Mouse (Mus musculus): ENCODE results near the gene Acads. TPM values are rescaled to one million over a fixed set of nuclear protein-coding genes. Genes with fewer than 3 reads are reported as not detected.
A peak's percentile ranks its signal among the peaks of the same experiment; 100 is the strongest.
"Not testable (repeated sequence)": the region's sequence is repeated elsewhere in the genome, so short reads cannot be mapped to it uniquely, and the experiment has no call there.

Gene Acads
- polyA plus RNA-seq, 1 experiment: 30.6 TPM

- DNase-seq (ENCODE audit: low read depth in 1 of 2, low spot score in 2 of 2): no peak
- H3K27me3 ChIP-seq (ENCODE audit: control insufficient read depth, insufficient read depth, low read length): no peaks in the 10 kb centered on the region
- H3K4me1 ChIP-seq (ENCODE audit: control insufficient read depth, insufficient read depth, insufficient read length): peaks cover 22% of the 10 kb centered on the region; the same call in 1 of the 2 replicates
- H3K4me3 ChIP-seq (ENCODE audit: extremely low read depth, insufficient read depth, insufficient read length): no peak overlapping the region
- H3K27ac ChIP-seq (ENCODE audit: insufficient read depth, low read length): 0 out of 2 replicates have a peak overlapping the region, but pooled peaks have one; percentile 26
- WGBS: 66% methylated on average over 5 of the region's 5 CpGs
- TF ChIP-seq CTCF (IDR thresholded peaks at IDR 0.05; ENCODE audit: extremely low read depth, insufficient read depth, insufficient read length, insufficient replicate concordance): no peak
- TF ChIP-seq POLR2A (IDR thresholded peaks at IDR 0.05; ENCODE audit: low read depth, low read length): no peak
- peaks cover 32% of the 10 kb centered on the region for H3K36me3 ChIP-seq (ENCODE audit: control insufficient read depth, insufficient read depth, low read length)
Measured at GRCm38 (mm10) chr5:115150991-115151390, 31.8 kb upstream of the Acads start.

DNA sequence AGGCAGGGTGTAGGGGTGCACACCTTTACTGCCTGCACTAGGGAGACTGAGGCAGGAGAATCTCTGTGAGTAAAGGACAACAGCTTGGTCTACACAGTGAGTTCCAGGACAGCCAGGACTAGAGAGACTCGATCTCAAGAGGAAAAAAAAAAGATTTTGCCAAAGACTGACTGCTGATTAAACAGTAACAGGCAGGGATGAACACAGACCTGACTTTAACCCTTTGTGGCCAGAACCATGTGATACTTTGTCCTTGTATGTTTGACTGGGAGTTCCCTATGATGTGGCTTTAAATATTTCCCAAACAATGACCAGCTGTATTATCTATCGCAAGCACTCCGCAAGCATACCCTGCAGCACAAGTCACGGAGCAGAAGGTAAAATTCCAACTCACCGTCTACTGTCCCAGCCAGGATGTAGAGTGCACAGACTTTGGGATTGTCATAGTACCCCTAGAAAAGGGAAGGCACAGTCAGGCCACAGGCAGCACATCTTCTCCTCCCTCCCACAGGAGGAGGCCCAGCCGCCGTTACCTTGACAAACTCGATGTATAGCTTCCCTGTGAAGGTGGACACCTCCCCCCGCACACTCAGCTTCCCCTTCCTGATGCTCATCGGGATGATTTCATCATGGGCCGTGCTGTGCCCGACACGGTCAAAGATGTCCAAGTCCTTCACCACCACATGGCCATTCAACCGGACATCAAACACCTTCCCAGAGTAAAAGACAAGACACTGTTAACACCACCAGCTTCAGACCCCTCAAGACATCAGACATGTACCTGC is 30.7 kb upstream of the Acads start:
- Histone ChIP-seq H3K4me1 (ENCODE audit: control insufficient read depth, insufficient read depth, insufficient read length) (peaks cover 15% of the 10 kb centered on the region; the same call in 1 of the 2 replicates), H3K27me3 (ENCODE audit: control insufficient read depth, insufficient read depth, low read length) (no peaks in the 10 kb centered on the region), H3K27ac (ENCODE audit: insufficient read depth, low read length) (no peak overlapping the region), H3K4me3 (ENCODE audit: extremely low read depth, insufficient read depth, insufficient read length) (no peak overlapping the region), H3K36me3 (ENCODE audit: control insufficient read depth, insufficient read depth, low read length) (peaks cover 32% of the 10 kb centered on the region)
- TF ChIP-seq POLR2A (IDR thresholded peaks at IDR 0.05; ENCODE audit: low read depth, low read length) (no peak), CTCF (IDR thresholded peaks at IDR 0.05; ENCODE audit: extremely low read depth, insufficient read depth, insufficient read length, insufficient replicate concordance) (no peak)
- whole genome bisulfite sequencing: 96% methylated on average over 14 of the region's 14 CpGs
- no peak for DNase-seq (ENCODE audit: low read depth in 1 of 2, low spot score in 2 of 2)

- not testable (repeated sequence) for H3K27me3 ChIP-seq (ENCODE audit: control insufficient read depth, insufficient read depth, low read length); H3K27ac ChIP-seq (ENCODE audit: insufficient read depth, low read length); H3K4me3 ChIP-seq (ENCODE audit: extremely low read depth, insufficient read depth, insufficient read length); DNase-seq (ENCODE audit: low read depth in 1 of 2, low spot score in 2 of 2)
- H3K4me1 ChIP-seq (ENCODE audit: control insufficient read depth, insufficient read depth, insufficient read length): peaks cover 14% of the 10 kb centered on the region; the same call in 1 of the 2 replicates
- H3K36me3 ChIP-seq (ENCODE audit: control insufficient read depth, insufficient read depth, low read length): peaks cover 34% of the 10 kb centered on the region
- WGBS: no CpG with 5 or more reads among the region's 1 CpGs
Measured at GRCm38 (mm10) chr5:115148872-115149271, 29.7 kb upstream of the Acads start.

DNA sequence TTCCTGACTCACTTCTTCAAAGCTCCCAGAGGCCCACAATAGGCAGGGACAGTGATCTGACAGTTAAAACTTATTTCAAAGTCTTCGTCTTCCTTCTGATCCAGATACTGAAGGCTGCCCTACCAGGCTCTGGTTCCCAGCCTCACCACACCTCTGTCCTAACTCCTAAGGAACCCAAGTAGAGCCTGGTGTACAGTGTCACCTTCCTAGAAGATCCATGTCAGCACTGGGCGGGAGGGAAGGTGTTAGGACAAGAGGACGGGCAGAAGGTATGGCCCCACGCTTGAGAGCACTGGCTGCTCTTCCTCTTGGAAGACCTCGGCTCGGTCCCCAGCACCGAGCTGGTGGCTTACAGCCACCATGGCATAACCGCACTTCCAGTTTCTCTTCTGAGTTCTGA is 29.2 kb upstream of the Acads start:
- H3K36me3 ChIP-seq (ENCODE audit: control insufficient read depth, insufficient read depth, low read length): peaks cover 34% of the 10 kb centered on the region
- no peaks in the 10 kb centered on the region for H3K27me3 ChIP-seq (ENCODE audit: control insufficient read depth, insufficient read depth, low read length)
- 94% methylated on average over 8 of the region's 8 CpGs for WGBS
- no peak overlapping the region for H3K4me3 ChIP-seq (ENCODE audit: extremely low read depth, insufficient read depth, insufficient read length)
- DNase-seq (ENCODE audit: low read depth in 1 of 2, low spot score in 2 of 2): no peak
- peaks cover 14% of the 10 kb centered on the region; the same call in 1 of the 2 replicates for H3K4me1 ChIP-seq (ENCODE audit: control insufficient read depth, insufficient read depth, insufficient read length)
- H3K27ac ChIP-seq (ENCODE audit: insufficient read depth, low read length): no peak overlapping the region
- no peak for TF ChIP-seq CTCF (IDR thresholded peaks at IDR 0.05; ENCODE audit: extremely low read depth, insufficient read depth, insufficient read length, insufficient replicate concordance)
- TF ChIP-seq POLR2A (IDR thresholded peaks at IDR 0.05; ENCODE audit: low read depth, low read length): no peak

DNA sequence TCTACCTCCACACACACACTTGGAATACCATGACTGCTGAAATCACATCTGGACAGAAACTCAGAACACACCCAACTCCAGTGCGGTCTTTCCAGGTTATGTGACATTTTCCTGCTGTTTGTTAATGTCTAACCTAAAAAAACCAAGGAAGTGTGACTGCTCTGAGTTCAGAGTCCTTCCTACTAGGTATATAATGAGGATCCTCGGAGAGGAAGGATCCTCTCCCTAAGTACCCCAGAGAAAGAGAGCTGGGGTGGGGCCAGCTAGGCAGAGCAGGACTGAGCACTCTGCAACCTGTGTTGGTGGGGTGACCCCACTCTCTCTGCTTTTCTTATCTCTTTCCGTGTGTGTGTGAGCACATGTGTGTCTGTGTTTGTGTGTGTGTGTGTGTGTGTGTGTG is 28.2 kb upstream of the Acads start:
- Histone ChIP-seq H3K4me3 (ENCODE audit: extremely low read depth, insufficient read depth, insufficient read length) (no peak overlapping the region), H3K36me3 (ENCODE audit: control insufficient read depth, insufficient read depth, low read length) (peaks cover 34% of the 10 kb centered on the region), H3K4me1 (ENCODE audit: control insufficient read depth, insufficient read depth, insufficient read length) (peaks cover 14% of the 10 kb centered on the region; the same call in 1 of the 2 replicates), H3K27me3 (ENCODE audit: control insufficient read depth, insufficient read depth, low read length) (no peaks in the 10 kb centered on the region), H3K27ac (ENCODE audit: insufficient read depth, low read length) (no peak overlapping the region)
- WGBS: 87% methylated on average over 3 of the region's 3 CpGs
- no peak for DNase-seq (ENCODE audit: low read depth in 1 of 2, low spot score in 2 of 2)
- no peak for TF ChIP-seq CTCF (IDR thresholded peaks at IDR 0.05; ENCODE audit: extremely low read depth, insufficient read depth, insufficient read length, insufficient replicate concordance)
- no peak for TF ChIP-seq POLR2A (IDR thresholded peaks at IDR 0.05; ENCODE audit: low read depth, low read length)

DNA sequence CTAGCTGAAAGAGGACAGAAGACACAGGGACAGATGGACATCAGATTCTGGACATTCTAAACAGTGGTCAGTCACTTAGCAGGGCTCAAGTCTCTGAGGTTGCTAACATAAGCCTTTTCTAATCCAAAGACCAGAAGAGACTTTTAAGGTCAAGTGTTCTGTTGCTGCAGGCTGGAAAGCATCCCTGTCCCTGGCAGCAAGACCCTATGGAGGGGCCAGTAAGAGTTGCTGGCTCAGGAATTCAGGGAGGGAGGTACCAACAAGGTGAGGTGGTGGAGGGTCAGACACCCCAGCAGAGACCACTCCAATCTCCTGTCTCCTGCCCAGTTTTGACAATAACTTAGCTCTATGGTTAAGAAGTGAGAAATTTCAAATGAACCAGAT is 27.6 kb upstream of the Acads start:
- H3K27ac ChIP-seq (ENCODE audit: insufficient read depth, low read length): no peak overlapping the region
- H3K36me3 ChIP-seq (ENCODE audit: control insufficient read depth, insufficient read depth, low read length): peaks cover 34% of the 10 kb centered on the region
- no peaks in the 10 kb centered on the region for H3K27me3 ChIP-seq (ENCODE audit: control insufficient read depth, insufficient read depth, low read length)
- peaks cover 10% of the 10 kb centered on the region; the same call in 1 of the 2 replicates for H3K4me1 ChIP-seq (ENCODE audit: control insufficient read depth, insufficient read depth, insufficient read length)
- TF ChIP-seq CTCF (IDR thresholded peaks at IDR 0.05; ENCODE audit: extremely low read depth, insufficient read depth, insufficient read length, insufficient replicate concordance): no peak
- no peak for TF ChIP-seq POLR2A (IDR thresholded peaks at IDR 0.05; ENCODE audit: low read depth, low read length)
- no peak for DNase-seq (ENCODE audit: low read depth in 1 of 2, low spot score in 2 of 2)
- H3K4me3 ChIP-seq (ENCODE audit: extremely low read depth, insufficient read depth, insufficient read length): no peak overlapping the region
